Mouse (Mus musculus) mature B cell (primary cell): Measurements from ENCODE around the gene Tmem266.

Experiments used
- in situ Hi-C: fragments of 300-500 bp; cut with MboI; formaldehyde crosslinking; loops from 2 replicates; pipeline ENCODE4 v1.14.3; 2019

The Tmem266 gene

DNA sequence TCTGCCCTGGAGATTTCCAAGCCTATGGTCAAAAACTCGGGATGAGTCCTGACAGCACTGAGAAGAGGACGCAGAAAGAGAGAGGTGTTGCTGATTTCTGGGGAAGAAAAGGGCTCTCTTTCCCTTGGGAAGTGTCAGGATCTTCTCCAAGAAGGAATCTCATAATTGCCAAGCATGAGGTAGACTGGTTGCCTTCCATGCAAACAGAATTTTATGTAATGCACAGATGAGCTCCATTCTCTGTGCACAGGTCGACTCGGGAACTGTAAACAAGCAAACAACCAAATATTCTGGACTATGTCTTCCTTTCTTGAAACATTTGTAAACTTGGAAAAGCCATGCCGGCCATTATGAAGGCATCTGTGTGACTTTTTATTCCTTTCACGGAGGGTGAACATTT lies 2.7 kb downstream of the Tmem266 start:
- in situ Hi-C loops: no loop called here

DNA sequence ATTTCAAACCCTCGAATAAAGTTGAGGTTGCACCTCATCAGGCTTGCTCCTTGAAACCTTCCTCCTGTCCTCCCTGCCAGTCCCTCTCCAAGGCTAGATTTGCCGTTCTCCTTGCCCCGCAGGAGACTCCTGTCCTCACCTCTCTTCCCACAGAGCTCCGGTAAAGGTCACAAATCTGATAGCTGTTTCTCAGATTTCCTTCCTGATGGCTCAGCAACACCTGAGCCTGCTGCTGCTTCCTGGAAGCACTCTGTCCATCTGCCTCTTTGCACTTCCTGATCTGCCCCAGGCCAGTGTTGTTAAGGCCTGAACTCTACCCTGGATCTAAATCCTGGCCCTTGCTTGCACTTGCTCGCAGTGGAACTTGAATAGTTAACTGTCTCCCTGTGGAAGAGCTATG lies 5.8 kb downstream of the Tmem266 start:
- in situ Hi-C loops: no loop called here

- in situ Hi-C loops: no loop called here
Observed at GRCm38 (mm10) chr9:55332949-55333348, 6.2 kb downstream of the Tmem266 start.

DNA sequence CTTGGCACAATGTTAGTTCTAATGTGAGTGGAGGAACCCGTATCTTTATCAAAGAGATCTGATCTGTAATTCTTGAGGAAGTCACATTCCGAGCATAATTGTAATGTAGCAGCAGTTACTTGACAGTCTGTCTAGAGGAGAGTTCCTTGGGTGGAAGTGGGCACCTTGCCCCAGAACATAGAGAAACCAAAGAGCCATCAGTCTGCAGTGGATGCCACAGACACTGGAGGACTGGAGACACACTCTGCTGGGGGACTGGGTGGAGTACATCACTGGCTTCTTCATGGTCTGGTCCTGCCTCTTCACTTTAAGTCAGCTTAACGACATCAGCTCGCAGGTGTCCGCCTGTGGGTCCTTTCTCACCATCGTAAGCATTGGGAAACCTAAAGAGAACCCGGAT lies 17.5 kb downstream of the Tmem266 start:
- in situ Hi-C loops: no loop called here

DNA sequence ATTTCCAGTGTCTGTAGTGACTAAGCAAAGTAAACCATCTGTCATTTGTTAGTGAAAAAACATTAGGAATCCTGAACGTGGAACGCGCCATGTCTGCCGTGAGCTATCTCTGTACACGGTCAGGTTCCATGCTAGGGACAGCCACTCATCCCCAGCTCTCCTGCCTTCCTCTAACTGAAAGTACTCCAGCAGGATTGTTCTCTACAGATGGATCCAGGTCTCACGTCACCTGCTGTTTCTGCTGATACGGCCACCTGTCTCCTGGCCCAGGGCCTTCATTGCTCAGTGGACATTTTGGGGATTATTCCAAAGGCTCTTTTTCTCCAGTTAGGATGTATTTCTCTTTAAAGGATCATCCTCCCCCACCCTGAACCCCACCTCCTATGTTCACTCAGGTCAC lies 18.6 kb downstream of the Tmem266 start:
- in situ Hi-C loops: no loop called here

- in situ Hi-C loops: no loop called here
Observed at GRCm38 (mm10) chr9:55348664-55349063, 22.0 kb downstream of the Tmem266 start.

DNA sequence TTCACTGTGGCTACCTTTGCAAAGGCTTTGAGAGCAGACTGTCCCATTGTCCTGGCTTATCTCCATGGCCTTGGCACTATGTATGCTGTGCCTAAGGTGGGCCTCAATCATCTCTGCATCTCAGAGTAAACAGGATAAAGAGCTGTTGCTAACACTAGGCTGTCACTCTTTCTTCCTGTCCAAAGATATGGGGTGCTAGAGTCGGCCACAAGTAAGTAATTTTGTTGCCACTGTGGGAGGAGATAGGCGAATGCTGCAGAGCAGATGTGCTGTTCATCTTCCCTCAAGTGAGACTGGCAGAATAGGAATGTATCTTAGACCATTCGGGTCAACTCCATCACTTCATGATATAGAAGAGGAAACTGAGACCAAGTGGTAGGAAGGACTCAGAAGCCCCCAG lies 28.0 kb downstream of the Tmem266 start:
- in situ Hi-C loops: no loop called here

GRCm38 (mm10) chr9:55355270-55355834 lies 28.6 kb downstream of the Tmem266 start:
- in situ Hi-C loops: no loop called here

DNA sequence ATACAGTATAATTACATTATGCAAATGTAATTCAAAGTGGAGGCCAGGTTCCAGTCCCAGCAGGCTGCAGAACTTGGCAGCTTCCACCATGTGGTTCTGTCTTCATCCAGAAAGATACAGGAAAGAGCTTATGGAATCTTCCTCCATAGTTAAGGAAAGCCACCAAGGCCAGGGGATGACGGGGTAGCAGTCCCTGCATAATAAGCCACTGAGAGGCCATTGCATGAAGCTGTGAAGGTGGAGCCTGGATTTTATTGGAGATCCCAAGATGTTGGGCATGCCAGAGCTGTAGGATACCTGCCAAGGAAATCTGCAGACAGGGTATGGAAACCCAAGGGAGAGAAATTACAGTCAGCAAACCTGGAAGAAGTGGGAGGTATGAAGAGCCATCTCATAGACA lies 30.5 kb downstream of the Tmem266 start:
- in situ Hi-C loops: no loop called here

DNA sequence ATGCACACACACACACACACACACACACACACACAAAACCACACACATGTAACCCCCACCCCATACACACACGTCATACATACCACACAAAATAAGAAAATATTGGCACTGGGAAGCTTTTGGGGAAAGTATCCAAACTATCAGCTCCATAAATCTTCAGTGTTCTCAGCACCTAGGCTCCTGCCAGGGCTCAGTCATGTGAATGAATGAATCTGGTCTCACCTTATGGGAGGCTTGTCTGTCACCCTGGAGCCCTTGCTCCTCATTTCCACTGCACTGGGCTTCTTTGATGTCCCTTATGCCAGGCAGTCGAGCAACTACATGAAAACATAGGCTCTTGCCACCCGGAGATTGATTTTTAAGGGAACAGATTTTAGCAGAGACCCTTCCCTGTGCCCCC lies 33.7 kb downstream of the Tmem266 start:
- in situ Hi-C loops: no loop called here

GRCm38 (mm10) chr9:55360861-55361260 lies 34.1 kb downstream of the Tmem266 start:
- in situ Hi-C loops: no loop called here

DNA sequence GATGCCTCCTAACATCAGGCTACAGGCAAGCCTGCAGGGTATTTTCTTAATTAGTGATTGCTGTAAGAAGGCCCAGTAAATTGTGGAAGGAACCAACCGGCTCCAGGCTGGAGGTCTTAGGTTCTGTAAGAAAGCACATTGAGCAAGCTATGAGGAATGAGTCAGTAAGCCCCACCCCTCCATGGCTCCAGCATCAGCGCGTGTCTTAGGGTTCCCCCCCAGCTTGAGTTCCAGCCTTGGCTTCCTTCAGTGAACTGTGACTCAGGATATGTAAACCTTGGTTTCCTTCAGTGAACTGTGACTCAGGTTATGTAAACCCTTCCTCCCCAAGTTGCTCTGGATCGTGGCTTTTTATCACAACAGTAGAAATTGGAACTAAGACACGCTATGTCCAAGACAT lies 35.3 kb downstream of the Tmem266 start:
- in situ Hi-C loops: no loop called here

DNA sequence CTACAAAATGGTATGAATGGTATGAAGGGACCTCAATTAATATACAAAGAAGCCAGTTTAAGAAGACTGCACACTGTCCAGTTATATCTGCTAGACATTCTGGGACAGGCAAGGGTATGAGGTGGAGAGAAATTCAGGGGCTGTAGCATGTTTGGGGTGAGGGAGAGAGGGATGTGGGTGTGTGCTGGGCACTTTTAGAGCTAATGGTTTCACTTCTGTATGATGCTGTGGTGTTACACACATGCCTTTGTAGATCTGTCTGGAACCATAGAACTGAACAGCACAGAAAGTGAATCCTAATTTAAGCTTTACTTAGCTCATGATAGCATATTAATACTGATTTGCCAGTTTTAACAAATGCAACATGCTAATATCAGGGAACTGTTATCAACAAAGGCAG lies 37.0 kb downstream of the Tmem266 start:
- in situ Hi-C loops: no loop called here

DNA sequence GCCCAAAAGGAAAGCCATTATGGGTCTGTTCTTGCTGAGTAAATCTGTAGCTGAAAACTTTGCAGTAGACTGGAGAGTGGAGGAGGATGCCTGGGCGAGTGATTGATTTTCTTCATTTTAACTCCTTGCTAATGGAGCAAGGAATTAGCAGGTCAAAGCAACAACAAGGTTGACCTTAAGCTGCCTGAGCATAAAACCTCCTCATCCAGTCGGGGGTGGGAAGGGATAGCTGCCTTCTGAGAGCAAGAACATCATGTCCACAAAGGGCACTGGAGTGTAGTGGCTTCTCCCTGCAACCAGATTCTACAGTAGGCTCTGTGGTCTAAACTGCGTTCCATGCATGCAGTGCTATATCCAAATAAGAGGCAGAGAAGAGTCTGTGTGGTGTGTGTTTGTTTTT lies 41.3 kb downstream of the Tmem266 start:
- in situ Hi-C loops: no loop called here

DNA sequence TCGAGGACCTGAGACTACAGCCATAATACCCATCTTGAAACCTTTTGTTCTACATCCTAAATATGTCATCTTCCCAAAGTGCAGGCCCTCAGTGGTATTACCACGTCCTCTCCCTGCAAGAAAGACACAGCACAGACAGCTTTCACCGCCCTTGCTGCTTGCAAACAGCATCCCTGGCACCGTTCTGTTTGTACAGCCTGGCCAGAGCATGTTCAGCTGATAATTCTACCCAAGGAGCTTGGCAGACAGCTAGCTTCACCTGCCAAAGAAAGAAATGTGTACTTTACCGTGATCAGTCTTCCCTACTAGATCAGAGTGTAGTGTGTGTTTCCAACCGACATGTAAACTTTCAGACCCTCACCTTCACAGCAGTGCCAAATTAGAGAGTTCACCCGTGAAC lies 45.2 kb downstream of the Tmem266 start:
- in situ Hi-C loops: no loop called here

DNA sequence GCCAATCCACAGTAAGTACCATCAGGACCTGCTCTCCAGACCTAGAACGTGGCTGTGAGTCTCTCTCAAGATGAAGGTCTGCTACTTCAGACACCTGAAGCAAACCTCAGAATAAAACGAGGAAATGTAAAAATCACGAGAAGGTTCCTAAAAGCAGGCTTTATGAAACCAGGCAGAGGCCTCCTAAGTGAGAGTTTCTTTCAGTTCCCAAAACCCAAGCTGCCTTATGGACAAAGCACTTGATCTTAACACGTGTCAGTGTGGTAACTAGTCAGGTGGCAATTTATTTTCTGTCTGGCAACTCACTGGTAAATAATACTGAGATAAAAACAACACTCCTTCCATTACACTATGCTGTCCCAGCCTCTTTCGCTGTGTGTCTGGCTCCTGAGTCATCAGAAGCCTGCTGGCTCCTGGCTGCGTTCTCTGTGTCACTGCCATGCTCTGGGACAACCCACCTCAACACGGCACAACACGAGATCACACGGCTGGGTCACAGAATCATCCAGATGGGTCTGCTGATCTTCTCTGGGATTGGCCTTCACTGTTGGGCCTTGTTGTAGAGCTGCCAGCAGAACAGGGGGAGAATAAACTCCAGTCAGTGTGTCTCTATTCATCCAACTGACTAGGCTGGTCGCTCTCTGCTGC lies 51.0 kb downstream of the Tmem266 start:
- in situ Hi-C loops: no loop called here

DNA sequence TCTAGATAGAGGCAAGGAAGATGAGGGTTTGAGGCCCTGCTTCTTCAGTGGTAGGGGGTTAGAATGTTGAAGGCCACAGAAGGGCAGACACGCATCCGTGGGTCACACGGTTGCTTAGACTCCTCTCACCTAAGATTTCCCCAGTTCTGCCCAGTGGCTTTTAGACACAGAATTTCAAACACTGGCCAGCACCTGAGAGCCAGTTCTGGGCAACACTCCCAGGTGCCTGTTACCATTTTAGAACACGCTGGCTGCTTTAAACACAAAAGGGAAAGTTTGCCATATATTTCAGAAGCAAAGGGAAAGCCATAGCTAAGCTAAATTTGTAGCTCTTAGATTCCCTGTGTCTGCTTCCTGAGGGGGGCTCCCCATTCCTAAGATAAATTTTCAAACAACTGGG lies 54.7 kb downstream of the Tmem266 start:
- in situ Hi-C loops: no loop called here

GRCm38 (mm10) chr9:55382441-55382840 lies 55.7 kb downstream of the Tmem266 start:
- in situ Hi-C loops: no loop called here

- in situ Hi-C loops: no loop called here
Observed at GRCm38 (mm10) chr9:55386117-55386516, 59.4 kb downstream of the Tmem266 start.

DNA sequence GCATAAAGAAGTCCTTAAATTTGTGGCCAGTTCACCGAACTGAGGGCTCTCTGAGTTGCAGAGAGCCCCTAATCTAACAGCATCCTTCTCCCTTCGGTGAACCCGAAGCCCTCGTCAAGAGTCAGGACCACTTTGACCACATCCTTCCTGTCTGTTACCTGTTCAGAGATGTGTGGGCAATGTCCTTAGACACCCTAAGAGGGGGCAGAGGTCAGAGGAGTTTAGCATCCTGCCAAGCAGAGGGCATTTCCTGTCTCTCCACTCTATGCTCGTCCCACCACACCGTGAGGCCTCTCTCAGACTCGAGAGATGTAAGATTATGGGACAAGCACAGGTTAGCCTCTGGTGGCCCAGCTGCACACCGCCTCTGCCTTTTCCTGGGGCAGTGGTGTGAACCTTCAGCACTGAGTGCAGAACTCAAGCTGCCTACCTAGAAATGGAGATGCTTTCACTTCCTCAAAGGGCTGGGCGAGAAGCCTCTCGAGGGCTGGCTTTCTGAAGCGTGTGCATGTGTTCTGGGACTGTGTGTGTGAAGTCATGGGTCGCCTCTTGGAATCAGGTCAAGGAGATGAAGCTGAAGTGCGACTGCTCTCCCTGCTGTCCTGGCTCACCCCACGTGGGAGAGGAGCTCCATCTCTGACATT lies 61.3 kb downstream of the Tmem266 start:
- in situ Hi-C loops: no loop called here

- in situ Hi-C loops: no loop called here
Observed at GRCm38 (mm10) chr9:55391909-55392658, 65.4 kb downstream of the Tmem266 start.

GRCm38 (mm10) chr9:55395650-55396049 lies 68.9 kb downstream of the Tmem266 start:
- in situ Hi-C loops: no loop called here

DNA sequence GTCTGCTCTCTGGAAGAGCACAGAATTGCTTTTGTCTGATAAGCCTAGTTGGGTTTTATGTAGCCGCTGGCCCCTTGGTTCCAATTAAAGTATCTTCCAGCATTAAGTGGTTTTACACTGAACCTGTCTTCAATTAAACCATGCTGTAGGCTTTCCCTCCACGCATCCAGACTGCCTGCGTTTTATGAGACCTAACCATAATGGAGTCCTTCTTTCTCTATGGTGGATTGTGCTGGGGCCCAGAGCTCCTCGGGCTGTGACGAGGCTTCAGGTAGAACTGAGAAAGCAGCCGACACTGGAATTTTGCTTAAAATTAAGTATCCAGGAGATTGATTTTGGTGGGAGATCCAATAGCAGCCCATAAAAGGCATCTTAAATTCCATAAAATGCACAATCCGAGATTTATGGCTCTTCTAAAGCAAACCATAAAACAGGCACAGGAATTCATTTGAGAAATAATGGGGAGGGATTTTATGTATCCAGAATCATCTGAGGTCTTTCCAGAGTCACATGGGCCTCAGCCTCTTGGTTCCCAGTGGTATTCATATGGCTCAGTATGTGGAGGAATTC lies 72.4 kb downstream of the Tmem266 start:
- in situ Hi-C loops: no loop called here
